Mouse (Mus musculus): ENCODE measurements at regions not wholly inside any gene's neighbourhood (a gene's known extent, or its start where the extent isn't known, plus 50 kb on each side); places are given as distances from the start of the nearest gene placed in this dataset.

GRCm38 (mm10) chr17:4641166-4641565 is 353.0 kb upstream of the Arid1b start:
- Histone ChIP-seq H3K27me3 (ENCODE audit: control insufficient read depth, insufficient read depth, low read length) (no peaks in the 10 kb centered on the region), H3K27ac (ENCODE audit: low read depth, low read length) (no peak overlapping the region), H3K4me1 (ENCODE audit: control insufficient read depth, insufficient read depth, low read length) (no peaks in the 10 kb centered on the region), H3K9ac (replicated peaks; ENCODE audit: low read depth, low read length) (no peak overlapping the region), H3K36me3 (ENCODE audit: control insufficient read depth, insufficient read depth, low read length) (no peaks in the 10 kb centered on the region), H3K4me3 (ENCODE audit: low read depth, low read length) (no peak overlapping the region), H3K4me2 (ENCODE audit: low read depth, low read length) (no peak overlapping the region), H3K9me3 (ENCODE audit: control insufficient read depth, low read length) (no peaks in the 10 kb centered on the region)
- 72% methylated on average over 4 of the region's 4 CpGs for WGBS
- ATAC-seq (ENCODE audit: low read depth) = no peak

- no peaks in the 10 kb centered on the region for H3K36me3 ChIP-seq (ENCODE audit: control insufficient read depth, insufficient read depth, low read length)
- no peaks in the 10 kb centered on the region for H3K4me1 ChIP-seq (ENCODE audit: control insufficient read depth, insufficient read depth, low read length)
- no peak overlapping the region for H3K4me3 ChIP-seq (ENCODE audit: low read depth, low read length)
- no peak overlapping the region for H3K27ac ChIP-seq (ENCODE audit: low read depth, low read length)
- H3K4me2 ChIP-seq (ENCODE audit: low read depth, low read length) = no peak overlapping the region
- no peak overlapping the region for H3K9ac ChIP-seq (replicated peaks; ENCODE audit: low read depth, low read length)
- no peaks in the 10 kb centered on the region for H3K9me3 ChIP-seq (ENCODE audit: control insufficient read depth, low read length)
- 65% methylated on average over 1 of the region's 1 CpGs for WGBS
- ATAC-seq (ENCODE audit: low read depth) = no peak
- no peaks in the 10 kb centered on the region for H3K27me3 ChIP-seq (ENCODE audit: control insufficient read depth, insufficient read depth, low read length)
Measured at GRCm38 (mm10) chr17:4642046-4642445, 352.1 kb upstream of the Arid1b start.

DNA sequence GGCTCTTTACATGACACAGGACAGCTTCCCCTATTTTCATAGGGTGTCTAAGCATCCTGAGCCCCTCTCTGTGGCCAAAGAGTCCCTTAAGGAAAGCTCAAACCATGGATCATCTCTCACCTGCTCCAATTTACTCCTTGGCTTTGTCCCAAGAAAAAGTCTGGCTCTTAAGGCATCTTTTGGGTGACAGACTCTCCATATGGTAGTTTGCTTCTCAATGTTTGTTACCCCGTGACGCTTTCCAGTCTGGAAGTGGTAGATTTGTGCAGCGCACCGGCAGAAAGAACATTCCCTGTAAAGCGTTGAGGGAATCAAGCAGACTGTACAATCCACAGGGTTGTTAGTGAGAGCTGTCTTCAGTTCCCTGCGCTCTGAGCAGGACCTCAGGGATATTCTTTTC is 350.8 kb upstream of the Arid1b start:
- Histone ChIP-seq H3K27me3 (ENCODE audit: control insufficient read depth, insufficient read depth, low read length) (no peaks in the 10 kb centered on the region), H3K9me3 (ENCODE audit: control insufficient read depth, low read length) (no peaks in the 10 kb centered on the region), H3K36me3 (ENCODE audit: control insufficient read depth, insufficient read depth, low read length) (no peaks in the 10 kb centered on the region), H3K9ac (replicated peaks; ENCODE audit: low read depth, low read length) (no peak overlapping the region), H3K4me2 (ENCODE audit: low read depth, low read length) (no peak overlapping the region), H3K4me3 (ENCODE audit: low read depth, low read length) (no peak overlapping the region), H3K27ac (ENCODE audit: low read depth, low read length) (no peak overlapping the region), H3K4me1 (ENCODE audit: control insufficient read depth, insufficient read depth, low read length) (no peaks in the 10 kb centered on the region)
- ATAC-seq (ENCODE audit: low read depth) = no peak
- 88% methylated on average over 6 of the region's 6 CpGs for WGBS

DNA sequence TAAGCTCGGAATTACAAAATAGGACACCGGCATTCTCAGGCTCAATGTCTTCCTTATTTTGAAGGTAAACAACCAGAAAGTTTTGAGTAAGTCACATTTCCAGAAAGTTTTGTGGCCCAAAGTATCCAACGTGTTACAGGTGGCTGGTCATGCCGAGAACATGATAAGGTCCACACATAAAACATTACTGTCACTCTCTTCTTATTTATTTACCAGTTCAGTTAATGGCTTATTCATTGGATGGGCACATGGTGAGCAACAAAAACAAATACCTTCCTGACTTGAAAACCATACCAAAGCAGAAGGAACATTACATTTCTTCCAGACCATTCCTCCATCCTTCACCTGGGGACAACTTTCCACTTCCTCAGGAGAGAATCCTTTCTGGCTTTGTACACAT is 345.5 kb upstream of the Arid1b start:
- H3K4me3 ChIP-seq (ENCODE audit: low read depth, low read length) = no peak overlapping the region
- no peak overlapping the region for H3K4me2 ChIP-seq (ENCODE audit: low read depth, low read length)
- no peaks in the 10 kb centered on the region for H3K36me3 ChIP-seq (ENCODE audit: control insufficient read depth, insufficient read depth, low read length)
- no peaks in the 10 kb centered on the region for H3K27me3 ChIP-seq (ENCODE audit: control insufficient read depth, insufficient read depth, low read length)
- WGBS = 91% methylated on average over 4 of the region's 4 CpGs
- no peak for ATAC-seq (ENCODE audit: low read depth)
- no peak overlapping the region for H3K9ac ChIP-seq (replicated peaks; ENCODE audit: low read depth, low read length)
- no peak overlapping the region for H3K27ac ChIP-seq (ENCODE audit: low read depth, low read length)
- H3K9me3 ChIP-seq (ENCODE audit: control insufficient read depth, low read length) = no peaks in the 10 kb centered on the region
- H3K4me1 ChIP-seq (ENCODE audit: control insufficient read depth, insufficient read depth, low read length) = no peaks in the 10 kb centered on the region

DNA sequence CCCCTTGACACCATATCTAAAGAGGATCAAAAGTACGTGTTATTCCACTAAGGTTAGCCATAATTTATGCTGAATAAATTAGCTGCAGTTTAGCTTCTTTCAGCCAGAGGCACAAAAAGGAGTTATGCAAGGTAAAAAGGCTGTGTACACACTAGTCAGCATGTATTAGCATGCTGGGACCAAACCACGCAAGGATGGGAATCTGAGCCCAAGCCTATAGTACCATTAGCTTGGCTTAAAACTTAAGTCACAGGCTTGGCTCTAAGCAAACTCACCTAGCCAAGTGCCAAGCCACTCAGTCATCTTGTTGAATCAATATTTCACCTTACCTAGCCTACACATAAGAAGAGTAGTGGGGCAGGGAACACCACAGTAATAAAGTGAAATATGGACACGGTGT is 339.9 kb upstream of the Arid1b start:
- Histone ChIP-seq H3K4me1 (ENCODE audit: control insufficient read depth, insufficient read depth, low read length) (no peaks in the 10 kb centered on the region), H3K27ac (ENCODE audit: low read depth, low read length) (no peak overlapping the region), H3K27me3 (ENCODE audit: control insufficient read depth, insufficient read depth, low read length) (no peaks in the 10 kb centered on the region), H3K4me3 (ENCODE audit: low read depth, low read length) (no peak overlapping the region), H3K4me2 (ENCODE audit: low read depth, low read length) (no peak overlapping the region), H3K9me3 (ENCODE audit: control insufficient read depth, low read length) (no peaks in the 10 kb centered on the region), H3K36me3 (ENCODE audit: control insufficient read depth, insufficient read depth, low read length) (no peaks in the 10 kb centered on the region), H3K9ac (replicated peaks; ENCODE audit: low read depth, low read length) (no peak overlapping the region)
- 75% methylated on average over 3 of the region's 3 CpGs for WGBS
- ATAC-seq (ENCODE audit: low read depth) = no peak

GRCm38 (mm10) chr17:4661996-4662395 is 332.1 kb upstream of the Arid1b start:
- WGBS = 83% methylated on average over 5 of the region's 5 CpGs
- H3K4me2 ChIP-seq (ENCODE audit: low read depth, low read length) = no peak overlapping the region
- ATAC-seq (ENCODE audit: low read depth) = no peak

GRCm38 (mm10) chr17:4668511-4668910 is 325.6 kb upstream of the Arid1b start:
- Histone ChIP-seq H3K27me3 (ENCODE audit: control insufficient read depth, insufficient read depth, low read length) (no peaks in the 10 kb centered on the region), H3K36me3 (ENCODE audit: control insufficient read depth, insufficient read depth, low read length) (no peaks in the 10 kb centered on the region), H3K9me3 (ENCODE audit: control insufficient read depth, low read length) (no peaks in the 10 kb centered on the region), H3K4me2 (ENCODE audit: low read depth, low read length) (no peak overlapping the region), H3K4me3 (ENCODE audit: low read depth, low read length) (no peak overlapping the region), H3K27ac (ENCODE audit: low read depth, low read length) (no peak overlapping the region), H3K9ac (replicated peaks; ENCODE audit: low read depth, low read length) (no peak overlapping the region), H3K4me1 (ENCODE audit: control insufficient read depth, insufficient read depth, low read length) (no peaks in the 10 kb centered on the region)
- peak; percentile 51; the same call in 1 of the 2 replicates for ATAC-seq (ENCODE audit: low read depth)
- 65% methylated on average over 3 of the region's 3 CpGs for WGBS

More at GRCm38 (mm10) chr17:4661996-4662395, 332.1 kb upstream of the Arid1b start:
- H3K27me3 ChIP-seq (ENCODE audit: control insufficient read depth, insufficient read depth, low read length) = no peaks in the 10 kb centered on the region
- no peaks in the 10 kb centered on the region for H3K9me3 ChIP-seq (ENCODE audit: control insufficient read depth, low read length)
- no peak overlapping the region for H3K9ac ChIP-seq (replicated peaks; ENCODE audit: low read depth, low read length)
- H3K27ac ChIP-seq (ENCODE audit: low read depth, low read length) = no peak overlapping the region
- no peaks in the 10 kb centered on the region for H3K36me3 ChIP-seq (ENCODE audit: control insufficient read depth, insufficient read depth, low read length)
- H3K4me3 ChIP-seq (ENCODE audit: low read depth, low read length) = no peak overlapping the region
- H3K4me1 ChIP-seq (ENCODE audit: control insufficient read depth, insufficient read depth, low read length) = no peaks in the 10 kb centered on the region

- Histone ChIP-seq H3K9ac (replicated peaks; ENCODE audit: low read depth, low read length) (no peak overlapping the region), H3K9me3 (ENCODE audit: control insufficient read depth, low read length) (no peaks in the 10 kb centered on the region), H3K4me3 (ENCODE audit: low read depth, low read length) (no peak overlapping the region), H3K4me2 (ENCODE audit: low read depth, low read length) (no peak overlapping the region), H3K27ac (ENCODE audit: low read depth, low read length) (no peak overlapping the region), H3K4me1 (ENCODE audit: control insufficient read depth, insufficient read depth, low read length) (no peaks in the 10 kb centered on the region), H3K36me3 (ENCODE audit: control insufficient read depth, insufficient read depth, low read length) (no peaks in the 10 kb centered on the region), H3K27me3 (ENCODE audit: control insufficient read depth, insufficient read depth, low read length) (no peaks in the 10 kb centered on the region)
- no peak for ATAC-seq (ENCODE audit: low read depth)
- 77% methylated on average over 2 of the region's 2 CpGs for WGBS
Measured at GRCm38 (mm10) chr17:4673271-4673670, 320.9 kb upstream of the Arid1b start.

DNA sequence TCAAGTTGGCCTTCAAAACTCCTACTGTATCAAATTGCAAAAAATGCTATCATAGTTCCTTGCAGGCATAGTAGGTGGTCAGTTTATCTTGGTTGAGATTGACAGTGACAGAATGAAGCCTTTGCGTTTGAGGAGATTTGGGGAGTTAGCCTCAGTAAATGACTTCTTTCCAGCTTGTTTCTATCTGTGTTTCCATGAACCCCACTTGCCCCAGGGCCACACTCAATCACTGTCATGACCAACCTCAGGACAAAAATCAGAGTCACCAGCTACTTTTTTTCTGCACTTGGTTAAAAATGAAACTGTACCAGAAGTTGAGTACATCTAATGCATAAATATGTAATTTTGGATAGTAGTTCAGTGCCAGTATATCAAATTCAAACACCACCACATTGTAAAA is 287.7 kb upstream of the Arid1b start:
- Histone ChIP-seq H3K4me3 (ENCODE audit: low read depth, low read length) (no peak overlapping the region), H3K4me1 (ENCODE audit: control insufficient read depth, insufficient read depth, low read length) (no peaks in the 10 kb centered on the region), H3K4me2 (ENCODE audit: low read depth, low read length) (no peak overlapping the region), H3K27ac (ENCODE audit: low read depth, low read length) (no peak overlapping the region), H3K9me3 (ENCODE audit: control insufficient read depth, low read length) (no peaks in the 10 kb centered on the region), H3K9ac (replicated peaks; ENCODE audit: low read depth, low read length) (no peak overlapping the region), H3K36me3 (ENCODE audit: control insufficient read depth, insufficient read depth, low read length) (no peaks in the 10 kb centered on the region), H3K27me3 (ENCODE audit: control insufficient read depth, insufficient read depth, low read length) (no peaks in the 10 kb centered on the region)
- no peak for ATAC-seq (ENCODE audit: low read depth)
- whole genome bisulfite sequencing = 90% methylated on average over 1 of the region's 1 CpGs

- no peaks in the 10 kb centered on the region for H3K27me3 ChIP-seq (ENCODE audit: control insufficient read depth, insufficient read depth, low read length)
- no peak overlapping the region for H3K4me2 ChIP-seq (ENCODE audit: low read depth, low read length)
- H3K4me3 ChIP-seq (ENCODE audit: low read depth, low read length) = no peak overlapping the region
- ATAC-seq (ENCODE audit: low read depth) = no peak
- no peaks in the 10 kb centered on the region for H3K36me3 ChIP-seq (ENCODE audit: control insufficient read depth, insufficient read depth, low read length)
- H3K27ac ChIP-seq (ENCODE audit: low read depth, low read length) = no peak overlapping the region
- H3K4me1 ChIP-seq (ENCODE audit: control insufficient read depth, insufficient read depth, low read length) = no peaks in the 10 kb centered on the region; the same call in 1 of the 2 replicates
- WGBS = 96% methylated on average over 4 of the region's 4 CpGs
- H3K9me3 ChIP-seq (ENCODE audit: control insufficient read depth, low read length) = no peaks in the 10 kb centered on the region
- no peak overlapping the region for H3K9ac ChIP-seq (replicated peaks; ENCODE audit: low read depth, low read length)
Measured at GRCm38 (mm10) chr17:4721061-4721460, 273.1 kb upstream of the Arid1b start.

Data from neural tube, embryonic 14.5 days (tissue).